Mouse (Mus musculus) embryonic facial prominence, embryonic 14.5 days (tissue): ENCODE measurements around the gene Gstm1. TPM values are rescaled to one million over a fixed set of nuclear protein-coding genes. Genes with fewer than 3 reads are reported as not detected.
"Not testable (repeated sequence)": the region's sequence is repeated elsewhere in the genome, so short reads cannot be mapped to it uniquely, and the experiment has no call there.

Experiments
- ATAC-seq: fragments of 200-750 bp; cut with Nextera tagmentation; 2 replicates; pipeline ENCODE4 v1.8.0; 2017; ENCODE audit warnings: low read depth, moderate number of reproducible peaks, moderate TSS enrichment
- DNase-seq: peaks from one replicate; pipeline ENCODE4 v3.0.0-alpha.2; 2015; ENCODE audit warnings: low spot score
- H3K27ac ChIP-seq: fragments of 300-500 bp; sonication (generic); replicated peaks from 2 replicates; pipeline ENCODE4 v1.5.1; 2014; ENCODE audit warnings: low read depth, mild to moderate bottlenecking, low read length, moderate library complexity
- H3K27me3 ChIP-seq: fragments of 300-500 bp; sonication (generic); replicated peaks from 2 replicates; pipeline ENCODE4 v1.6.1; 2014; ENCODE audit warnings: low read length; ENCODE audit not compliant: control insufficient read depth, insufficient read depth
- H3K36me3 ChIP-seq: fragments of 300-500 bp; sonication (generic); 2 replicates; pipeline ENCODE4 v1.6.1; 2014; ENCODE audit warnings: low read length, mixed read lengths; ENCODE audit not compliant: control insufficient read depth, insufficient read depth
- H3K4me1 ChIP-seq: fragments of 300-500 bp; sonication (generic); 2 replicates; pipeline ENCODE4 v1.6.1; 2014; ENCODE audit warnings: antibody characterized with exemption, low read length; ENCODE audit not compliant: control insufficient read depth, insufficient read depth
- H3K4me2 ChIP-seq: fragments of 300-500 bp; sonication (generic); 2 replicates; pipeline ENCODE4 v1.6.1; 2014; ENCODE audit warnings: low read depth, mild to moderate bottlenecking, low read length, moderate library complexity, mixed read lengths
- H3K4me3 ChIP-seq: fragments of 300-500 bp; sonication (generic); 2 replicates; pipeline ENCODE4 v1.5.1; 2014; ENCODE audit warnings: low read depth, mild to moderate bottlenecking, low read length
- H3K9ac ChIP-seq: fragments of 300-500 bp; sonication (generic); 2 replicates; pipeline ENCODE4 v1.6.1; 2014; ENCODE audit warnings: low read depth, mild to moderate bottlenecking, low read length, moderate library complexity, mixed read lengths
- H3K9me3 ChIP-seq: fragments of 300-500 bp; sonication (generic); 2 replicates; pipeline ENCODE4 v1.6.1; 2016; ENCODE audit warnings: low read length; ENCODE audit not compliant: control insufficient read depth
- WGBS: fragments of 180-500 bp; shearing (Covaris S2); extraction: QIAGEN DNeasy Blood & Tissue Kit; methylation state at CpG from one replicate; pipeline ENCODE4 v1.1.7; 2014; 5-methylcytosine and 5-hydroxymethylcytosine counted together
- polyA plus RNA-seq: library from polyadenylated mRNA; unstranded; fragments of >200 nt; fragmentation: Nextera tagmentation; extraction: Ambion mirVana; gene quantifications from 2 replicates; pipeline ENCODE4 v1.2.1, GENCODE M21; 2014

Gstm1 gene
- polyA plus RNA-seq, 1 experiment from 2014 or later, result 223 TPM

- no peak overlapping the region for H3K27ac ChIP-seq
- no peak overlapping the region for H3K9ac ChIP-seq
- H3K4me3 ChIP-seq, result no peak overlapping the region
- DNase-seq (peak; percentile 16), ATAC-seq (no peak)
- peaks cover 8% of the 10 kb centered on the region for H3K4me1 ChIP-seq
- no peaks in the 10 kb centered on the region for H3K36me3 ChIP-seq
- no peak overlapping the region for H3K4me2 ChIP-seq
- H3K27me3 ChIP-seq, result no peaks in the 10 kb centered on the region
- H3K9me3 ChIP-seq, result no peaks in the 10 kb centered on the region
- WGBS, result 72% methylated on average over 6 of the region's 6 CpGs
These were observed 4.9 kb upstream of the Gstm1 start for GRCm38 (mm10) chr3:108022650-108023049.

GRCm38 (mm10) chr3:108020351-108021022, 2.7 kb upstream of the Gstm1 start:
- not testable (repeated sequence) for H3K9me3 ChIP-seq, ATAC-seq, H3K36me3 ChIP-seq, H3K27me3 ChIP-seq, H3K9ac ChIP-seq, H3K27ac ChIP-seq, H3K4me1 ChIP-seq, H3K4me3 ChIP-seq, H3K4me2 ChIP-seq, DNase-seq
- 74% methylated on average over 11 of the region's 11 CpGs for WGBS

GRCm38 (mm10) chr3:108019226-108019625, 1.5 kb upstream of the Gstm1 start:
- not testable (repeated sequence) for ATAC-seq, DNase-seq, H3K4me3 ChIP-seq, H3K4me1 ChIP-seq, H3K9ac ChIP-seq, H3K4me2 ChIP-seq, H3K36me3 ChIP-seq, H3K9me3 ChIP-seq, H3K27ac ChIP-seq, H3K27me3 ChIP-seq
- WGBS, result 74% methylated on average over 3 of the region's 3 CpGs

GRCm38 (mm10) chr3:108018190-108018820, 532 bp upstream of the Gstm1 start:
- Histone ChIP-seq H3K27me3 (no peaks in the 10 kb centered on the region), H3K9ac (peak overlapping the region; percentile 57), H3K9me3 (no peaks in the 10 kb centered on the region), H3K36me3 (no peaks in the 10 kb centered on the region), H3K4me2 (peak overlapping the region; percentile 75), H3K4me3 (peak overlapping the region; percentile 42), H3K27ac (peak overlapping the region; percentile 93), H3K4me1 (peaks cover 8% of the 10 kb centered on the region)
- no peak for ATAC-seq
- 22% methylated on average over 14 of the region's 14 CpGs for WGBS
- DNase-seq, result peak; percentile 39

- not testable (repeated sequence) for H3K27ac ChIP-seq, ATAC-seq, H3K9me3 ChIP-seq, H3K36me3 ChIP-seq, DNase-seq, H3K4me1 ChIP-seq, H3K27me3 ChIP-seq, H3K4me3 ChIP-seq, H3K9ac ChIP-seq
- H3K4me2 ChIP-seq, result 0 out of 2 replicates have a peak overlapping the region, but pooled peaks have one; percentile 75
- 93% methylated on average over 5 of the region's 5 CpGs for WGBS
These were observed 1.3 kb downstream of the Gstm1 start for GRCm38 (mm10) chr3:108016468-108016867.

GRCm38 (mm10) chr3:108014974-108015346, 2.8 kb downstream of the Gstm1 start:
- no peaks in the 10 kb centered on the region for H3K9me3 ChIP-seq
- ATAC-seq (no peak), DNase-seq (no peak)
- H3K36me3 ChIP-seq, result no peaks in the 10 kb centered on the region
- WGBS, result 91% methylated on average over 2 of the region's 2 CpGs
- H3K4me1 ChIP-seq, result peaks cover 8% of the 10 kb centered on the region
- H3K9ac ChIP-seq, result no peak overlapping the region
- no peak overlapping the region for H3K4me3 ChIP-seq
- H3K4me2 ChIP-seq, result no peak overlapping the region
- no peak overlapping the region for H3K27ac ChIP-seq
- H3K27me3 ChIP-seq, result no peaks in the 10 kb centered on the region

GRCm38 (mm10) chr3:108014098-108014973, 3.4 kb downstream of the Gstm1 start:
- Histone ChIP-seq H3K27me3 (no peaks in the 10 kb centered on the region), H3K36me3 (no peaks in the 10 kb centered on the region), H3K4me2 (no peak overlapping the region), H3K9ac (no peak overlapping the region), H3K4me1 (peaks cover 8% of the 10 kb centered on the region), H3K4me3 (no peak overlapping the region), H3K9me3 (no peaks in the 10 kb centered on the region), H3K27ac (no peak overlapping the region)
- no peak for DNase-seq
- ATAC-seq, result no peak
- 70% methylated on average over 8 of the region's 8 CpGs for WGBS

- Histone ChIP-seq H3K4me2 (no peak overlapping the region), H3K27me3 (no peaks in the 10 kb centered on the region), H3K9ac (no peak overlapping the region), H3K4me1 (peaks cover 3% of the 10 kb centered on the region), H3K4me3 (no peak overlapping the region), H3K36me3 (no peaks in the 10 kb centered on the region), H3K9me3 (no peaks in the 10 kb centered on the region), H3K27ac (no peak overlapping the region)
- WGBS, result 82% methylated on average over 4 of the region's 4 CpGs
- no peak for ATAC-seq
- DNase-seq, result peak; percentile 45
These were observed 4.4 kb downstream of the Gstm1 start for GRCm38 (mm10) chr3:108013331-108013871.
